Mouse (Mus musculus) forebrain, embryonic 10.5 days (tissue): ENCODE results near the gene Cep128. TPM values are rescaled to one million over a fixed set of nuclear protein-coding genes. Genes with fewer than 3 reads are reported as not detected.
"Not testable (repeated sequence)": the region's sequence is repeated elsewhere in the genome, so short reads cannot be mapped to it uniquely, and the experiment has no call there.

Experiments used
- DNase-seq: peaks from one replicate; pipeline ENCODE4 v3.0.0-alpha.2; 2017; ENCODE audit warnings: low spot score; ENCODE audit errors: extremely low spot score
- H3K27ac ChIP-seq: fragments of 300-500 bp; sonication (generic); 2 replicates; pipeline ENCODE4 v1.5.1; 2016; ENCODE audit warnings: mild to moderate bottlenecking
- H3K27me3 ChIP-seq: fragments of 300-500 bp; sonication (generic); 2 replicates; pipeline ENCODE4 v1.6.1; 2016; ENCODE audit warnings: mild to moderate bottlenecking; ENCODE audit not compliant: poor library complexity, severe bottlenecking
- H3K36me3 ChIP-seq: fragments of 300-500 bp; sonication (generic); replicated peaks from 2 replicates; pipeline ENCODE4 v1.6.1; 2016; ENCODE audit warnings: mild to moderate bottlenecking, moderate library complexity
- H3K4me1 ChIP-seq: fragments of 300-500 bp; sonication (generic); 2 replicates; pipeline ENCODE4 v1.6.1; 2016
- H3K4me3 ChIP-seq: fragments of 300-500 bp; sonication (generic); 2 replicates; pipeline ENCODE4 v1.5.1; 2016; ENCODE audit warnings: mild to moderate bottlenecking, moderate library complexity
- H3K9me3 ChIP-seq: fragments of 300-500 bp; sonication (generic); 2 replicates; pipeline ENCODE4 v1.6.1; 2016; ENCODE audit warnings: mild to moderate bottlenecking, moderate library complexity
- WGBS: fragments of 180-500 bp; shearing (Covaris S2); methylation state at CpG from one replicate; pipeline ENCODE4 v1.1.7; 2016; 5-methylcytosine and 5-hydroxymethylcytosine counted together
- polyA plus RNA-seq: library from polyadenylated mRNA; unstranded; fragments of >200 nt; fragmentation: Nextera tagmentation; extraction: Ambion mirVana; gene quantifications from 2 replicates; pipeline ENCODE4 v1.2.1, GENCODE M21; 2016

Cep128 gene
- polyA plus RNA-seq, 1 experiment from 2014 or later: 11.4 TPM

- H3K9me3 ChIP-seq: no peaks in the 10 kb centered on the region
- peaks cover 18% of the 10 kb centered on the region for H3K4me1 ChIP-seq
- H3K27me3 ChIP-seq: no peaks in the 10 kb centered on the region
- 73% methylated on average over 6 of the region's 6 CpGs for WGBS
- H3K36me3 ChIP-seq: no peaks in the 10 kb centered on the region
- no peak overlapping the region for H3K4me3 ChIP-seq
- no peak for DNase-seq
- H3K27ac ChIP-seq: no peak overlapping the region
Observed at GRCm38 (mm10) chr12:91015075-91015474, 369.1 kb downstream of the Cep128 start.

- H3K9me3 ChIP-seq: no peaks in the 10 kb centered on the region
- H3K4me3 ChIP-seq: no peak overlapping the region
- H3K4me1 ChIP-seq: peaks cover 18% of the 10 kb centered on the region
- WGBS: 86% methylated on average over 6 of the region's 6 CpGs
- H3K27me3 ChIP-seq: no peaks in the 10 kb centered on the region
- no peak for DNase-seq
- H3K27ac ChIP-seq: no peak overlapping the region
- H3K36me3 ChIP-seq: no peaks in the 10 kb centered on the region
Observed at GRCm38 (mm10) chr12:91013043-91013442, 371.2 kb downstream of the Cep128 start.

GRCm38 (mm10) chr12:91012184-91012583, 372.0 kb downstream of the Cep128 start:
- H3K36me3 ChIP-seq: no peaks in the 10 kb centered on the region
- 69% methylated on average over 4 of the region's 4 CpGs for WGBS
- H3K9me3 ChIP-seq: no peaks in the 10 kb centered on the region
- 0 out of 2 replicates have a peak overlapping the region, but pooled peaks have one; percentile 35 for H3K27ac ChIP-seq
- peaks cover 18% of the 10 kb centered on the region for H3K4me1 ChIP-seq
- no peaks in the 10 kb centered on the region for H3K27me3 ChIP-seq
- H3K4me3 ChIP-seq: no peak overlapping the region
- no peak for DNase-seq

GRCm38 (mm10) chr12:91008736-91009135, 375.5 kb downstream of the Cep128 start:
- Histone ChIP-seq H3K4me3 (no peak overlapping the region), H3K36me3 (no peaks in the 10 kb centered on the region), H3K27ac (no peak overlapping the region), H3K9me3 (no peaks in the 10 kb centered on the region), H3K4me1 (peaks cover 10% of the 10 kb centered on the region; the same call in 1 of the 2 replicates), H3K27me3 (no peaks in the 10 kb centered on the region)
- 95% methylated on average over 5 of the region's 5 CpGs for WGBS
- no peak for DNase-seq

GRCm38 (mm10) chr12:91008170-91008569, 376.0 kb downstream of the Cep128 start:
- Histone ChIP-seq H3K4me3 (no peak overlapping the region), H3K9me3 (no peaks in the 10 kb centered on the region), H3K36me3 (no peaks in the 10 kb centered on the region), H3K4me1 (peaks cover 10% of the 10 kb centered on the region; the same call in 1 of the 2 replicates), H3K27me3 (no peaks in the 10 kb centered on the region), H3K27ac (no peak overlapping the region)
- WGBS: 86% methylated on average over 3 of the region's 3 CpGs
- DNase-seq: no peak

- Histone ChIP-seq H3K4me1 (no peaks in the 10 kb centered on the region), H3K27me3 (no peaks in the 10 kb centered on the region), H3K36me3 (no peaks in the 10 kb centered on the region), H3K27ac (no peak overlapping the region), H3K4me3 (no peak overlapping the region), H3K9me3 (no peaks in the 10 kb centered on the region)
- no peak for DNase-seq
- 95% methylated on average over 4 of the region's 4 CpGs for WGBS
Observed at GRCm38 (mm10) chr12:90997539-90997938, 386.7 kb downstream of the Cep128 start.

- H3K36me3 ChIP-seq: no peaks in the 10 kb centered on the region
- 97% methylated on average over 2 of the region's 2 CpGs for WGBS
- DNase-seq: no peak
- H3K27me3 ChIP-seq: no peaks in the 10 kb centered on the region
- no peak overlapping the region for H3K27ac ChIP-seq
- H3K4me3 ChIP-seq: no peak overlapping the region
- H3K9me3 ChIP-seq: no peaks in the 10 kb centered on the region
- no peaks in the 10 kb centered on the region for H3K4me1 ChIP-seq
Observed at GRCm38 (mm10) chr12:90993331-90993730, 390.9 kb downstream of the Cep128 start.

GRCm38 (mm10) chr12:90987782-90988181, 396.4 kb downstream of the Cep128 start:
- 90% methylated on average over 2 of the region's 2 CpGs for WGBS
- H3K4me3 ChIP-seq: no peak overlapping the region
- no peak for DNase-seq

GRCm38 (mm10) chr12:90987259-90987658, 396.9 kb downstream of the Cep128 start:
- H3K27ac ChIP-seq: no peak overlapping the region
- WGBS: 64% methylated on average over 6 of the region's 6 CpGs
- no peak overlapping the region for H3K4me3 ChIP-seq
- H3K4me1 ChIP-seq: 0 out of 2 replicates have a peak, but pooled peaks cover 3% of the 10 kb centered on the region
- DNase-seq: no peak
- no peaks in the 10 kb centered on the region for H3K27me3 ChIP-seq
- no peaks in the 10 kb centered on the region for H3K9me3 ChIP-seq
- no peaks in the 10 kb centered on the region for H3K36me3 ChIP-seq

More at GRCm38 (mm10) chr12:90987782-90988181, 396.4 kb downstream of the Cep128 start:
- Histone ChIP-seq H3K27me3 (no peaks in the 10 kb centered on the region), H3K9me3 (no peaks in the 10 kb centered on the region), H3K27ac (no peak overlapping the region), H3K4me1 (0 out of 2 replicates have a peak, but pooled peaks cover 3% of the 10 kb centered on the region), H3K36me3 (no peaks in the 10 kb centered on the region)

- no peak for DNase-seq
- Histone ChIP-seq H3K4me1 (no peaks in the 10 kb centered on the region), H3K9me3 (no peaks in the 10 kb centered on the region), H3K4me3 (no peak overlapping the region), H3K36me3 (no peaks in the 10 kb centered on the region), H3K27me3 (no peaks in the 10 kb centered on the region), H3K27ac (no peak overlapping the region)
- 84% methylated on average over 4 of the region's 4 CpGs for WGBS
Observed at GRCm38 (mm10) chr12:90982018-90982417, 402.2 kb downstream of the Cep128 start.

- WGBS: 94% methylated on average over 9 of the region's 9 CpGs
- DNase-seq, H3K4me3 ChIP-seq, H3K27ac ChIP-seq, H3K4me1 ChIP-seq, H3K36me3 ChIP-seq, H3K9me3 ChIP-seq, H3K27me3 ChIP-seq: not testable (repeated sequence)
Observed at GRCm38 (mm10) chr12:90976406-90976805, 407.8 kb downstream of the Cep128 start.

GRCm38 (mm10) chr12:90975429-90975828, 408.8 kb downstream of the Cep128 start:
- WGBS: 32% methylated on average over 2 of the region's 2 CpGs
- no peak for DNase-seq
- no peaks in the 10 kb centered on the region for H3K27me3 ChIP-seq
- H3K27ac ChIP-seq: no peak overlapping the region
- no peaks in the 10 kb centered on the region for H3K9me3 ChIP-seq
- no peak overlapping the region for H3K4me3 ChIP-seq
- no peaks in the 10 kb centered on the region for H3K4me1 ChIP-seq
- H3K36me3 ChIP-seq: no peaks in the 10 kb centered on the region

GRCm38 (mm10) chr12:90971156-90971555, 413.1 kb downstream of the Cep128 start:
- DNase-seq: no peak
- Histone ChIP-seq H3K36me3 (no peaks in the 10 kb centered on the region), H3K9me3 (no peaks in the 10 kb centered on the region), H3K4me1 (no peaks in the 10 kb centered on the region), H3K27me3 (no peaks in the 10 kb centered on the region), H3K4me3 (no peak overlapping the region), H3K27ac (no peak overlapping the region)
- WGBS: 92% methylated on average over 3 of the region's 3 CpGs
